Mouse (Mus musculus) erythroblast, embryonic 14.5 days (primary cell): ENCODE measurements at regions not wholly inside any gene's neighbourhood (a gene's known extent, or its start where the extent isn't known, plus 50 kb on each side); places are given as distances from the start of the nearest gene placed in this dataset.

ENCODE experiments used
- GATA1 ChIP-seq: IDR thresholded peaks from 2 replicates; pipeline ENCODE4 v1.6.1; 2012; ENCODE audit warnings: low read length, inconsistent platforms, mixed read lengths
- TAL1 ChIP-seq: IDR thresholded peaks from 3 replicates; pipeline ENCODE4 v1.6.1; 2012; ENCODE audit warnings: low read length, inconsistent platforms, mixed read lengths

DNA sequence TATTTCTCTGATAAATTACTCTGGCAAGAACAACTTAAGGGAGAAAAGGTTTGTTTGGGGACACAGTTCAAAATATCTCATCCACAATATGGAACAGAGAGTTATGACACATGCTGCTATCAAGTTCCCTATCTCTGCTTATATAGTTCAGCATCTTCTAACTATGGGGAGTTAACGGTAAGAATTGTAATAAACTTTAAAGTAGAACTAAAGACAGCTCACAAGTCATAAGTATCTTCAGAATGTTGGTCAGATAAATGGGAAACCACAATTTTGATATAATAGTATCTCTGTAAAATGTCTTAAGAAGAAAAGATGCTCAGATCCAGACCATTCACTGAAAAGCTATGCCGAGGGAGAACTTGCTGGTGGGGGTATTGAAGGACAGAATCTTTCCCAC is 138.5 kb upstream of the Mbnl1 start:
- TF ChIP-seq GATA1 (no peak), TAL1 (no peak)
